ENCODE assay signal across 15 mouse cellular contexts in genomic region chr17:5574672-5575071, GRCm38 (mm10).
DNase-seq lines count a peak whose midpoint lies in the region; ATAC-seq and TF ChIP-seq lines count a peak whose summit lies in the region.
"Had no signal": no experiment of that assay in that cellular context is flagged by ENCODE, and none has a peak within 500 bp of the region (broad histone marks: within the 10 kb centered on the region; RNA-seq: fewer than 3 reads in every experiment).

No protein-coding gene starts in this region.

- ATAC-seq in kidney, postnatal 0 days (replicated peaks; ENCODE audit: low FRiP score, low read depth), result no peak
- 0 out of 2 replicates have a peak, but pooled peaks have one; percentile 51 for ATAC-seq in monocyte, adult 5-6 weeks (replicated peaks; ENCODE audit: insufficient number of reproducible peaks, low FRiP score, low TSS enrichment, poor library complexity, severe bottlenecking)

- H3K9me3 ChIP-seq in kidney, postnatal 0 days (replicated peaks; ENCODE audit: low read length), result no peaks in the 10 kb centered on the region
- H3K9me3 ChIP-seq: embryonic facial prominence, embryonic 12.5 days; stomach, embryonic 15.5 days had no signal

- H3K4me2 ChIP-seq in kidney, postnatal 0 days (ENCODE audit: low read length), result no peak overlapping the region
- H3K4me2 ChIP-seq: embryonic facial prominence, embryonic 12.5 days; midbrain, embryonic 11.5 days; stomach, embryonic 15.5 days had no signal

- H3K4me1 ChIP-seq in kidney, postnatal 0 days (replicated peaks; ENCODE audit: insufficient read depth, low read length), result 0 out of 2 replicates have a peak, but pooled peaks cover 7% of the 10 kb centered on the region
- H3K4me1 ChIP-seq: embryonic facial prominence, embryonic 12.5 days; stomach, embryonic 15.5 days had no signal

- 59% methylated on average over 5 of the region's 5 CpGs for WGBS in kidney, postnatal 0 days

- no peak overlapping the region for H3K9ac ChIP-seq in kidney, postnatal 0 days (ENCODE audit: low read depth, low read length)
- H3K9ac ChIP-seq: embryonic facial prominence, embryonic 12.5 days; stomach, embryonic 15.5 days had no signal

- H3K27ac ChIP-seq in kidney, postnatal 0 days, result peak overlapping the region; percentile 52; the same call in 1 of the 2 replicates
- H3K27ac ChIP-seq: embryonic facial prominence, embryonic 12.5 days; stomach, embryonic 15.5 days had no signal

- H3K36me3 ChIP-seq in kidney, postnatal 0 days (ENCODE audit: insufficient read depth, low read length), result no peaks in the 10 kb centered on the region
- H3K36me3 ChIP-seq: embryonic facial prominence, embryonic 12.5 days; stomach, embryonic 15.5 days had no signal

- DNase-seq in kidney, postnatal 0 days (ENCODE audit: low spot score), result no peak
- no peak for DNase-seq in kidney, adult 18-20 months
- peak; percentile 41 to 50 for DNase-seq in spleen, postnatal 36 days (ENCODE audit: low spot score in 2 of 2)
- no peak for DNase-seq in spleen, adult 12 weeks (ENCODE audit: low spot score)
- peak; percentile 9 for DNase-seq in c-Kit-positive CD71-negative TER-119-negative erythroid progenitor cells, embryonic 14.5 days (ENCODE audit: low read depth)
- no peak for DNase-seq in embryo, embryonic 10 days (ENCODE audit: low spot score)
- no peak for DNase-seq in gastrocnemius, adult 18-20 months (ENCODE audit: low spot score)
- DNase-seq: adrenal gland, adult 2 months; cerebellum, postnatal 10 days; heart, postnatal 14 days; lung, adult 2 months had no signal

- no peak for TF ChIP-seq CTCF in kidney, postnatal 0 days (IDR thresholded peaks at IDR 0.05; ENCODE audit: low read depth)

- no peaks in the 10 kb centered on the region for H3K27me3 ChIP-seq in kidney, postnatal 0 days (ENCODE audit: insufficient read depth, low read length)
- H3K27me3 ChIP-seq: embryonic facial prominence, embryonic 12.5 days; stomach, embryonic 15.5 days had no signal

- H3K4me3 ChIP-seq in kidney, postnatal 0 days (replicated peaks; ENCODE audit: low read depth, low read length), result no peak overlapping the region
- H3K4me3 ChIP-seq: embryonic facial prominence, embryonic 12.5 days; stomach, embryonic 15.5 days had no signal

Comparison
In these comparisons a context has a peak if more than half of its experiments do, and no peak if none do; other contexts are left out.
1. DNase-seq: peak in spleen, postnatal 36 days (2 of 2) and c-Kit-positive CD71-negative TER-119-negative erythroid progenitor cells, embryonic 14.5 days (single experiment); none in kidney, postnatal 0 days (single experiment), kidney, adult 18-20 months (single experiment), spleen, adult 12 weeks (single experiment), embryo, embryonic 10 days (single experiment) and gastrocnemius, adult 18-20 months (single experiment).